Mouse (Mus musculus) cerebellum, adult (tissue): ENCODE data around the gene Trabd2b.

Experiments used
- ATAC-seq: cut with Nextera tagmentation; 2 replicates; pipeline ENCODE4 v1.9.2; 2017; ENCODE audit warnings: mild to moderate bottlenecking, moderate library complexity, mixed read lengths; ENCODE audit not compliant: insufficient number of reproducible peaks, low FRiP score, low TSS enrichment

Trabd2b gene

DNA sequence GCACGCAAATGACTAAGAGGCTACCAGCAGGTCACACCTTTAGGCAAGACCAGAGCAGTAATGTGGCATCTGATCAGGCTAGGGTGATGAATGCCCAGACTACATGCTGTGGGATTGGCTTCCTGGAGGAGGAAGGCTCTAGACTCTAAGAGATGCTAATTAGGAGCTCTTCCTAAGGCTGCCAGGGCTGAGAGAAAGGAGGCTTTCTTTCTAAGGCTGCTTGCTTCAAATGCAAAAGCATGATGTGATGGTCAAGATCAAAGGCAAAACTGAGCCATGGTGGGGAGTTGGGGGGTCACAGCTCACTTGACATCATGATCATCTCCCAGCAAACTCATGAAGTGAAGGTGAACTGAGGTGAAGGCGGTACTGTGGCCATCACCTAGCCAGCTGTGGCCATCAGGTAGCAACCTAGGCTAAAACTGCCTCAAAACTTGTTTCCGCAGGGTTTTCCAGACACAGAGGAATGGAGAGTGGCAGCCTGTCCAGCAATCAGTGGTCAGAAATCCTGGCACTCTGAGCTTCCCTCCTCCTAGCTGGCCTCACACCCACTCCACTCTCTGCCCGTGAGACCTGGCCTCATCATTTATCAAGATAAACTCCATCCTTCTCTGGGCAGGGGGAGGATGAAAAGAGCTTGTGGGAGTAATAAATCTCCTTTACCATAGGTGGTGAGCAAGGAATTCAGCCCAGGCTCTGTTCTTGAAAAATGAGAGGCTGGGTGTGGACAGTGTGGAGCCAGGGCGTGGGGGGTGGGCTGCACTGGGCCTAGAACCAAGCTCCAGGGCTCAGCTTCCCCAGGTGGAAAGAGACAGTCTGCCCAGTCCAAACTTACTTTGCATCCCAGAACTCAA lies 117.0 kb downstream of the Trabd2b start:
- no peak for ATAC-seq

DNA sequence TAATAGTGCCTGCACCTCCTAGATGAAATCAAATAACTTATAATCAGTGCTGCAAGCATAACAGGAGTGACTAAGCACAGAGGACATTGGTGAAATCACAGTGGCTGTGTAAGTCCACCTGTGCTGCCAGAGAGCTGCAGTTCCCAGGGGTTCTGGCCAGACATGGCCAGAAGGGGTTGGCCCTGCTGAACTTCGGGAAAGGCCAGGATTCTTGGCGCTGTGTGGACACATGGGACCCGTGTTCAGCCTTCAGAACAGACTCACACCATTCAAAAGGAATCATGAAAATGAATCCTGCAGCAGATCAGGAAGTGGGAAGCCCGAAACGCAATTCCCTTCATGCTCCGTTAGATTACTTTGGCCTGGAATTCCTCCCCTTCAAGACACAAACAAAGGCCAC lies 125.1 kb downstream of the Trabd2b start:
- no peak for ATAC-seq

DNA sequence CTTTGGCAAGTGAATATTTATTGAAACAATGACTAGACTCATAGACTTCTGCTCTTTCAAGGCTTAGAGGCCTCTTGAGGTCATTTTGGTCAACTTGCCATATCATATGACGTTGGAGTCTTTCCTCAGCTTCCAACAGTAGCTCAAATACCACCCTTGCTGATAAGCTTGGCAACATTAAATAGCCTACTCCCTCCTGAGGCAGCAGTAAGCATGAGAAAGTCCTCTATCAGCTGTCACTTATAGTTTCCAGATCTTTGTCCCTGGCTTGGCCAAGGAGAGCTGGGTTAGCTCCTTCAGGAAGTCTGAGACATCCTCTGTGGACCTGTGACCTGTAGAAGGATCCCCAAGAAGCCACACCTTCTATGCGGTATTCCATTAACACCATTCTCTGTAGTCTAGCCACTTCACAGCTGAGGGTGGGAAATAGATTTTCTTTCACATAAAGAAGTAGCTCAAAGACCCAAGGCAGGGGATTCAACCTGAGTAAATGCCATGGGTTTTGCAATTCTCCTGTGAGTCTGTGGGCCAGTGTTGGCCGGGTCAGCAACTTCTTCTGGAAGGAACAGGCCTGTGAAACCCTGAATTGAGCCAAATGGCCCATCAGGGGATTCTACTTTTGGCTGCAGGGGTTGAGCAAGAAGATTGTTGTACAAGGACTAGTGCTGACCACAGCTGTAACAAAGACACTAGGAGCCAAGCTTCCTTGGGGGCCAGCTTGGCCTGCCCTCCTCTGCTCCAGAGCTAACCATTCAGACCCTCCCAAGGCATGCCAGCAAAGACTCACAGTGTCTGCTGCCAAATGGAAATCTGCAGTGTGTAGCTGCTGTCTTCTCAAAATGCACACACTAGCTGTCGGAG lies 127.6 kb downstream of the Trabd2b start:
- no peak for ATAC-seq

DNA sequence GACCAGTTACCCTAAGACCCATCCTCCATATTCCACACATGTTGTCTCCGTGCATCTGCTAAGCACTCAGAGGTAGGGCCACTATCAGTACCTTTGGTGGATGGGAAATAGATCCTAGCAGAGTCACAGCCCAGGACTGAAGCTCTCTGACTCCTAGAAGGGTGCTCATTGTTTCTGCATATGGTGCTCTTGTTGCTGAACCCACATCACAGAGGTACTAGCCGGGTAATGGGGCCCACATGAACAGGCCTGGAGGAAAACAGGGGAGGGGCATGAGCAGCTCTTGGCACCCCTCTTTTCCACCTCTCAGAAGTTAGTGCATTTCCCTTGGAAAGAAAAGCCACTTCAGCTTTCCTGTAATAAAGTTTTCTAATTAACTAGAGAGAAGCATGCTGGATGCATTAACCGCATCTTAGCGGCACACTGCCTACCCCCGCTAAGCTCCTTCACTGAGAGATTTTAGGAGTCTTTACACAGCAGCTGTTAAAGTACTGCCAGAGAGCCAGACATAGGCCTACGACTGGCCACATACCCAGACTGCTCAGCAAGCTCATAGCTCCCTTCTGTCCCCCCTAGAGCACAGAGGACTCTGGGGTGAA lies 131.0 kb downstream of the Trabd2b start:
- no peak for ATAC-seq

DNA sequence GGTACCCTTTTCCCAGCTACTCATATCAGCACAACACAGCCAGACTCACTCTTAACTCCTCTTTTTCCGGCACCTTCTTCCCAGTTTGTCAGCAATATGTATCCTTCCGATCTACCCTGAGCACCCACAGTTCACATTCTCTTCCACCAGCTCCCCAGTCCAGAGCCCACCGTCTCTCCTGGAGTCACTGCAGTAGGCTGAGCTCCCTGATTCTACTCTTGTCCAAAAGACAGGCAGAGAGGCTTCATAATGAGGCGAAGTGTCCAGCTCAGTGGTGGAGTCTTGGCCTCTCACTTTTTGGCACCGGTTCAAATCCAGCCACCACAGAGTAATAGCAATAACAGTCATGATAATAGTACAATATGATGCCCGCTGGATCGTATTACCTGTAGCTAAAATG lies 133.5 kb downstream of the Trabd2b start:
- no peak for ATAC-seq

DNA sequence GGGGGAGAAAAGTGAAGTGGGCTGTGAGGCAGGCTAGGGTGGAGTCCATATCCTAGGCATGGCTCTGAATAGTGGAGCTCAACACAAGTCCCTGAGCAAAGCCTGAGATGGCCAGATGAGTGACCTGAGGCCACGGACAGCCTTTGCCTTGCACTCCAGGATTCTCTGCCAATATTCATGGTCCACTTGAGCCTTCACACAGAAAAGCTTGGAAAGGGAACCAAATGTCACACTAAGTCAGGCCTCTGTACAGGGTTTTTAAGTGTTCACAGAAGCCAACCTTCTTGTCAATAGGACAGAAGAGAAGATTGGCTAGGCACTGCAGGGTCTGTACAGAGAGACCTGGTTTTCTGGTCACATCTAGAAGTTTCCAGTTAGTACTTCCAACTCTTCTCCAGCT lies 134.7 kb downstream of the Trabd2b start:
- ATAC-seq: no peak

DNA sequence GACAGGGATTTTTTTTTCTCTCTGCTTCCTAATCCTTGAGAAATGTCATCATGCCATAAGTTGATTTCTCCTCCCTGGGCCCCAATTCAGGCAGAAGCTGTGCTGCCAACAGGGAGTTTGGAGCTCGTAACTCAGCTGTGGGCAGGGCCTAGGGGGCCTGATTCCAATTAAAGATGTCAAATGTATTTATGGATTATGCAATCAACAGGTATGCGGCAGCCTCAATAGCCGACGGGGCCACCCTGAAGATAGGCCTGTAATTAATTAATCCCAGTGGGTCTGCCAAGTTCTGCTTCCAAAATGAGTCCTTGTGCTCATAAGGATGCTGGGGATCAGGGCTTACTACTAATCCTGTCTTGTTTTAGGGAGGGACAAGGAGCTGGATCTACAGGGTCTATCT lies 135.6 kb downstream of the Trabd2b start:
- no peak for ATAC-seq

DNA sequence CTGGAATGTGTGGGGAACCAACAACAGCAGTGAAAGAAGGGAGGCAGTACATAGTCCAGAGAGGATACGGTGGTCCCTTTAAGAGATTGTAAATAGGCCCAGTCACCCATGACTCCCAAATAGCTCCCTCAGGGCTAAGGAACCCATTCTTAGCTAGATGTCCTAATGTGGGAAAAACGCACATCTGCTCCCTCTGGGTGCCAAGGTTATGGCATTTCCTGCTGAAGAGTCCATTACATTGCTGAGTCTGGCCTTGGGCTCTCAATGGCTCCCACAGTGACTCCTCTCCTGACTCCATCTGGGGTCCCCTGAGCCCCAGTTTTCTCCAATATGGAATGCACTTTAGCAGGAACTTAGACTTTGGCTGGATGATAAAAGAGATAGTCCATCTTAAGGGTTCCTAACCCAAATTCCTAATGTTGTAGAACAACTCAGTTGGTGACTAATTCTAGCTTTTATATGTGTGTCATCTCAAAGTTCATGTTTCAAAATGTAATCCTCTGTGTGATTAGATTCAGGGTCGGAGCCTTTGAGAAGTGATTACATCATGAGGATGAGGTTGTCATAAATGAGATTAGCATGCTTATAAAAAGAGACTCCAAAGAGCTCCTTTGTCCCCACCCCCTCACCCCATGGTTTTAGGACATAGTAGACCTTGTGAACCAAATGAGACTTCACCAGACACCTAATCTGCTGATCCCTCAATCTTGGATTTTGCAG lies 139.1 kb downstream of the Trabd2b start:
- ATAC-seq: no peak

DNA sequence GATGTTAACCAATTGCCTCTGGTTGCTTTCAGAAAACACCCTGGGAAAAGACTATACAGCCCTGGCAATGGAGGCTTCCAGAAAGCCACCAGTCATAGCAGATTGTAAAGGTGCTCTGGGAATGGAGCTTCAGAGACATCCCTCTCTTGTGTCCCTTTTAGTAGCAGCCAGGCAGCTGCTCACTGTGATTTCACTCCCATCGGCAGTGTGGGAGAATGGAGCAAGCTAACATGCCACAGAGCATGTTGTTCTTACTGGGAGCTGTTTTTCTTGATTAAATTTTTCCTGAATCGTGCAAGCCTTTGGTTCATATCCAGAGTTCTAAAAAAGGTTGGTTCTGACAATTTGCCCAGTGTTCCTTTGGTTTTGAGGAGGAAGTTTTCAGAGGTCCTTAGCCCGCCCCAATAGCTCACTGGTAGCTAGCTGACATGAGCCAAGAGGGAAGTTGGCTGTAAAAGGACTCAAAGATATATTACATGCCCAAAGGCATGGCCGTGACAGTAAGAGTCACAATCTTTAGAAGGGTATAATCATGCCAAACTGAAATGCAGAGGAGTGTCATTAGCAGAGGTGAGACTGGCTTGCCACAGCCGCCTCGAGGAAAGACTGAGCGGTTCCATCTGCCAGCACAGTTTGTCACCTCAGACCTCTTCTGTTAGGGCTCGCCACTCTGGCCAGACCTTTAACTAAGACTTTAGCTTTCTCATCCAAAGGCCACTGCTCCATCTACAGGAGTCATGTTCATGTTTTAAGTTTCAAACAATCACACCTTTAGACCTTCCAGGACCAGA lies 141.3 kb downstream of the Trabd2b start:
- ATAC-seq: no peak

DNA sequence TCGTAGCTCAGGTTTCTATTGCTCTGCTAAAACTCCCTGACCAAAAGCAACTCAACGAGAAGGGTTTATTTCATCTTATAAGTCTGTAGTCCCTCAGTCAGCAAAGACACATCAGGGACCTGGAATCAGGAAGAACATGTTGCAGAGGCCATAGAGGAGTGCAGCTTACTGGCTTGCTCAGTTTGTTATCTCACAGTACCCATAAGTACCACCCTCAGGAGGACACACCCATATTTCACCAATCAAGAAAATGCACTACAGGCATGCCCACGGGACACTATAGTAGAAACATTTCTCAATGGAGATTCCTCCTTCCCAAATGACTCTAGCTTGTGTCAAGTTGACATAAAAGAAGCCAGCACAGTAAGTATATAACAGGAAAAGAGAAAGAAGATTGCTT lies 143.0 kb downstream of the Trabd2b start:
- ATAC-seq: no peak

DNA sequence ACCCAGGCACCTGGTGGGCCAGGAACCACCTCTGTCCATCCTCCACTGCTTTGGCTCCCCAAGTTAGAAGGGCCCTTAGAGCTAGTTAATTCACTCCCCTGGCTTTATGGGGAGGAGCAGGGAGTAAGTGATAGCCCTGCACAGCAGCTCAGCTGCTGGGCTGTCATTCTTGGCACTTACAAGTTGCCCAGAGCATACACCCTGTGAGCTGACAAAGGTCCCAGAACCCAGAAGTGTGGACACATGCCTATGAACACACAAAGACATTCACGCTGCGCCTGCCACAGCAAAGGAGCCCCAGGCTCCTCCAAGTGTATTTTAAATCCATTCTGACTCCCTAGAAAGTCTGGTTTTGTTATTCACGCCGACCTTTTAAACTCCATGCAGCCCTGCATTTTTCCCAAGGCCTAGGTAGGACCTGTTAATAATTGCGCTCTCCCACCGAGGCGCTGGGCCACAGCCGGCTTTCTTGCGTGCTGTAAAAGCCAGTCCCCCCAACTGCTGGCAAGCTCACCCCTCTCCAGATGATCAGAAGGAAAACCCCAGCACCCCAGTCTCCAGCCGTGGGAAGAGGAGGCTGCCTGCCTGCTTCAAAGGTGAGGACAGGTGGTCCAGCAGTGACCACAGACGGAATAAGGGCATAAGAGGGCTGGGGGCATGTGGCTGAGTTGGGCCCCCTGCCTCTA lies 144.1 kb downstream of the Trabd2b start:
- no peak for ATAC-seq

DNA sequence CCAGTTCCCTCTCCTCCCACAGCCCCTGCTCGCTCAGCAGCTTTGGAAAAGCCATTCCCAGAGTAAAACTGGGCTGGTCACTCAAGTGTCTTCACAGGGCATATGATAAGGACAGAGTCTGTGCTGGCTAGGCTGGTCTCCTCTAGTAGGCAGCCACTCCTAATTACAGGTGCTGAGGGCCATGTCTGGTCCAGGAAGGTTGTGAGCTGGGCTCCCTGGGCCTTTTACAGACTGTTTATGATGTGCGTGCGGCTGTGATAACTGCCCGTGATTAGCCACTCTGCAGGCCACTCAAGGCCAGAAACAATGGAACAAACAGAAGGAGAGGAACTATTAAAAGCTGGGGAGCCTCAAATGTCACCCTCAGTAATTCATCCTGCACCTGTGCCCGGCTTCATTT lies 150.4 kb downstream of the Trabd2b start:
- no peak for ATAC-seq

DNA sequence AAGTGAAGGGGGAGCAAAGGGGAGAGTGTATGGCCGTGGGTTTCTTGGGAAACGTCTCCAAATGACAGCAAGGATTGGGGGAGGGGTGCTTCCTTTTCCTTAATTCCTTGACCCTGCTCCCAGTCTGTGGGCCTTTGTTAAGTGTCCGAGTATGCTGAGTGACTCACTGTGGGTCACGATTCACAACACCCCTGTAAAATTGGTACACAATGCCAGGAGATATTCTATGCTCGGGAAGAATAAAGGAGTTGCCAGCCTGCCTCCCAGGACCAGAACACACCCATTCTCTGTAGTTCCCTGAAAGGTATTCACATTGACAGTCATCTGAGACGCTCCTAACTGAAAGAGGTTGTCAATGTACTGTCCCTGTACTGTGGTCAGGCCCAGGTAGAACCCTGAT lies 151.2 kb downstream of the Trabd2b start:
- no peak for ATAC-seq

DNA sequence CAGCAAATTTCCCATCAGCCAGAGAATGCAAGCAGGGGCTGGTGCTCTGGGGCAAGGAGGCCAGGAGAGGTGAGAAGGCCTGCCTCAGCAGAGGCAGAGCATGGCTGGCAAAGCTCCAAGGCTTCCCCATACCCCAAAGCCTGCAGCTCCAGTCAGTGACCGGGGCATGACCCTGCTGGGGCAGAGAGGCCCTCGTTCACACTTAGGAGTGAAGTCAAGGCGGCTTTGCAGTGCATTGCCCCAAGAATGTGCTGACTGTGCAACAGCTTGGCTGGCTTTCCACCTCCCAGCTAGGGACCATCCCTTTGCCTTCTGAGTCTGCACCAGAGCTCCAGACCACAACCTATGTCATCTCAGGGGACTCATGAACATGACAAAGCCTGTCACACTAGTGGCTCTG lies 152.0 kb downstream of the Trabd2b start:
- no peak for ATAC-seq

DNA sequence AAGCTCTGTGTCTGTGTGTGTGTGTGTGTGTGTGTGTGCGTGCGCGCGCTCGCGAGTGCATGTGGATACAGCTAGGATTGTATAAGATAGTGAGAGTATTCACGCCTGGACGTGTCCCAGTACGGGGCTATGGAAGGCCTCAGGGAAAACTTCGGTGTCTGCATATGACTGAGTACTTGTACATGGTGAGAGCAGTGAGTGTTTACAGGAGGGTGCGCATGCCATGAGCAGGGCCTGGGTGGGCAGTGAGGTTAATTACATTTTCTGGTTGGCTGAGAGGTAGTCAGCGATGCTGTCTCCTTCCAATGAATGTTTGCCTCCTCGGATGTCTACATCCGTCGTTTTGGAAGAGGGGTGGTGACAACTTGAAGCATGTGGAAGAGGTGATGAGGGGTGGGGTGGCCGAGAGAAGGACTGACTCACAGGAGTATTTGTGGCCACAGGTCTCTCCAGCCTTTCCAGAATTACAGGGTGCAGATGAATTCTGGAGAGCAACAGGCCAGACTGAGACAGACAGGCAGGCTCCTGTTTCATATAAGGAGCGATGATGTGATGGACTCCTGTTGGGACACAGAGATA lies 154.2 kb downstream of the Trabd2b start:
- ATAC-seq: no peak

DNA sequence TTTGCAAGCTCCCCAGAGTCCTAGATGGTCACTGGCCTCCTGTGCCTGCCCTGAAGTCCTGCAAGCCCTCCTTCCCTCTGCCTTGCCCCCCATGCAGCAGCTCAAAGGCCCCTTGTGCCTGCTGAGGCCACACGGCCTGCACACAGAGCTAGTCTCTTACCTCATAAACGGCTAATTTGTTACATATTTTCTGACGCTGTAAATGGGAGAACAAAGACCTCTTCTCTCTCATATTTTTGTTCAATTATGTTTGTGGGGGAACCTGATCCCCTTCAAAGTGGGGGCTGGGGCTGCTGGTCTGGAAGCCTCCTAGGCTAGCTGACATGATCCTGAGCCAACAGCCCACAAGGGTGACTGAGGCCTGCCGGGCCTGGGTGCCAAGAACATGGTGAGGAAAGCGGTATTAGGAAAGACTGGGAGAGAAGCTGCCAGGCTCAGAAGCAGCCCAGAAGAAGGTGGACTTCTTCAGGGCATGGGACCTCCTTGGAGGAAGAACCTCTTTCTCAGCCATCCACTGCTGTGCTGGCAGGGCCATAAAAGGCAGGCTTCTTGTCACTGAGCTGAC lies 157.7 kb downstream of the Trabd2b start:
- no peak for ATAC-seq

DNA sequence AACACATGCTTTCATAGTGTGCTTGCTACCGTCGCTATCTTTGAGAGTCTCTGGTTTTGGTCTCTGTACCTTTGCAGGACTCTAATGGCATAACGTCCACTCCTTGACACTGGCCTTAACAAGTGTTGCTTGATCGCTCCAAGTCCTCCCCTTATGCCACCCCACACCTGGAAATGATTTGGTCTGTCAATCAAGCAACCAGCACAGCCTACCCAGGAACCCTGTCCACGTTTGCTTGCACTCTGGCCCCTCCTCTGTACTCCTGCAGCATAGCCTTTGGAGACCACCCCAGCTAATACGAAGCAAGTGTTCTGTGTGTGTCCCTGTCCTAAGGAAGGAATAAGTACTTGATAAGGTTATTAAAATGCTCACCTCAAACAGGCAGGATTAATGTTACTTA lies 161.1 kb downstream of the Trabd2b start:
- ATAC-seq: no peak

DNA sequence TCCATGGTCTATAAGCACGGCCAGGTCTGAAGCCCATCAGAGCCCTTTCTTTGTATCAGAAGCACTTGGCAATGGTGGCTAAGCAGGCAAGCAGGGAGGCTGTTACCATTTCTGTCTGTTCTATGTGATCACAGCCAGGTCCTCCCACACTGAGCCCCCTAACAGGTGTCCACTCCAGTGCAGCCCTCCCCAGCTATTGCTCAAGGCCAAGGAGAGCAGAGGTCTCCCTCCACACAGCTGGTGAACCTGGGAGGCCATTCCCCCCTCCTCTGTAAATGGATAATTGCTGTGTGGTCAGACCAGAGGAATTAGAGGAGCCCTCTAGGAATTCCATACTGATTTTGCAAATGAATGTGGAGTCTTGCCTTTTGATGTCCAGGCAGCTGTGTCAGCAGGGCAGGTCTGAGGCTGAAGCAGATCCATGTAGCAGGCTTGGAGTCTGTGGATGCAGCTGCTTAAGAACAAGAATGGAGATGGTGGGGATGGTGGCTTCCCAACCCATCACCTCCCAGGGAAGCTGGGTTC lies 161.6 kb downstream of the Trabd2b start:
- no peak for ATAC-seq
